Mouse (Mus musculus) adrenal gland, postnatal 14 days (tissue): ENCODE results near the gene Prokr1. TPM values are rescaled to one million over a fixed set of nuclear protein-coding genes. Genes with fewer than 3 reads are reported as not detected.

Experiments
- DNase-seq: peaks from one replicate; pipeline ENCODE4 v3.0.0; 2021; ENCODE audit warnings: mixed read lengths
- total RNA-seq: library from RNA; stranded (reverse); gene quantifications from 2 replicates; pipeline ENCODE4 v1.2.3, GENCODE M21; 2021

The Prokr1 gene
- total RNA-seq, 1 experiment from 2014 or later = 0.93 TPM

- DNase-seq = no peak
These were observed 22.6 kb downstream of the Prokr1 start for GRCm38 (mm10) chr6:87567686-87568593.

DNA sequence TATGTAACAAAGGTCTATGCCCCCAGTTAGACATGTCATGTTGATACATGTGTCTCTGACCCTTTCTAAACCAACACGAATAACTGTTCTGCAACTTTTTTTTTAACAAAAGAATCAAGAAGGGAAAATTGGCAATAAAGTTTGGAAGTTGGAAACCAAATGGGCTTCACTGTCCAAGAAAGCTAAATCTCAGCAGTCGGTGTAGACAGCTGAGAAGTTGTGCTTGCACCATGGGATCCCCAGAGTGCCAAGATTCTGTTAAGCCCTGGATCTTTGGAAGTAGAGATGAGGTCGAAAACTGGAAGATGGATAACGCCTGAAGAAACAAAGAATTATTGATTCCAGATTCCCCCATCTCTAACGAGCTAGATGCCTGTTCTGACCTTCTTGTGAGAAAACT, 25.4 kb downstream of the Prokr1 start:
- DNase-seq = no peak

GRCm38 (mm10) chr6:87564356-87564755, 26.2 kb downstream of the Prokr1 start:
- no peak for DNase-seq

GRCm38 (mm10) chr6:87553724-87554123, 36.8 kb downstream of the Prokr1 start:
- DNase-seq = no peak

GRCm38 (mm10) chr6:87552054-87552807, 38.3 kb downstream of the Prokr1 start:
- no peak for DNase-seq

- no peak for DNase-seq
These were observed 42.7 kb downstream of the Prokr1 start for GRCm38 (mm10) chr6:87547836-87548235.

DNA sequence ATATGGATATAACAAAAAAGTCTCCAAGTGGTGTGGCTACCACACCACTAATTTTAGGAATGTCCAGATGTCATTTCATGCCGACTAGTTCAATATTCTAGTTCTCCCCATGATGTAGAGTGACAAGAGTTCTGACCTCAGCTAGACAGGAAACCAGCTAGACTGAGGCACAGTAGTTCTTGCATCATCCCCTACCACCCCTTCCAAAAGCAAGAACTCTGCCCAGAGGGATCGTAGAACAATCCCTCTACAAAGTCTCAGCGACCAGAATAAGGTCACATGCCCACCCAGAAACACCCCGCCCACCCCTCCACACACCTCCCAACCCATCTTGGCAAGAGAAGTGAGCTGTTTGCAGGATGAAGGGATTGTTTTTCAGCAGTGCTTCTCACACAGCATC, 43.1 kb downstream of the Prokr1 start:
- no peak for DNase-seq

DNA sequence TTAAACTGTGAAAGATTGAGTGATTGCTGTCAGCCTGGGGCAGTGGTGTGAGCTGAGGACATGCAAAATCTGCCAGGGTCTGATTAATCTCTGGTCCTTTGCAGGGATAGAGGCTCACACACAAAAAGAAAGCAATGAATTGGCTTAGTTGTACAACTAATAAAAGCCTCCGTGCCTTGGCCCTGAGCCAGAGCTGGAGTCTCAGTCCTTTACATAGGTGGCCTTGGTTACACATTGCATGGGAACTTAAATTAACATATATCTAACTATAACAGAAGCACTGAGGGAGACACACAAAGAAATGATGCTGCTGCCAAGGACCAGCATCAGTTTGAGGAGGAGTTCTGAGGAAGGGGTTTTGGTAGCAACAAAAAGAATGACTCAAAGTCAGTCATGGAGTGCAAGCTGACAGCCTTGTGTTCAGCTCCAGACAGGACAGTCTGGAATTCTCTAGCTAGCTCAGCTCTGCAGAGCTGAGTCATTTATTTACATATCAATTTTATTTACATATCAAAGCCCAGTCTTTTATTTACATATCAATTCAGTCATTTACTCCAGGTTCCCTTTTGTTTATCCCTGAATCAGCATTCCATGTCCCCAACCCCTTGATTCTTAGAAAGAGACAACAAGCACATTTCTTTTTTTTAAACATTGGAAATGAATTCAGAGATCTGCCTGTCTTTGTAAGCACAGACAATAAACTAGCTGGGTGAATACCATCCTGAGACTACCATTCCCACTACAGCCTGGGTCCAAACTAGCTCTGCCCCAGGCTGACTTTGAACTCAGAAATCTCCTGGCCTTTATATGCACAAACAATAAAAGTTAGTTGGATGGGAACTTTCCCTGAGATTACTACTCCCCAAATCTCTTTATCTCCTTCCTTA, 45.0 kb downstream of the Prokr1 start:
- no peak for DNase-seq

DNA sequence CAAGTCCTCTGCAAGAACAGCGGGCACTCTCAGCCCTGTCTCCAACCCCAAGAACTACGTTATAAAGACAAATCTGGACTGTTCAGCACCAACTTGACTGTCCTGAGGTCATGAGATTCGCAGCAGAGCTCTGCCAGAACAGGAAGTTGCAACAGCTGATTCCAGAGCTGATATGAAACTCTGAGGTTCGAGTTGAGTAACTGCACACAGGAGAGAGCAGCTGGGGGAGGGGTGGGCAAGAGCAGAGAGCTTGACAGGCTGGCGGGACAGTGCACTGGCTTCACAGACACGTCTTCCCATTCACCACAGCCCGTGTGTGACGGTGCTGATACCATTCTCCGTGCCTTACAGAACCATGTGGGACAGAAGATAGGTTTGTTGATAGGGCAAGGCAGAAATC, 48.5 kb downstream of the Prokr1 start:
- DNase-seq = peak; percentile 78

GRCm38 (mm10) chr6:87541171-87541571, 49.4 kb downstream of the Prokr1 start:
- no peak for DNase-seq

- no peak for DNase-seq
These were observed 51.9 kb downstream of the Prokr1 start for GRCm38 (mm10) chr6:87538376-87539270.

GRCm38 (mm10) chr6:87537678-87538077, 52.9 kb downstream of the Prokr1 start:
- no peak for DNase-seq

DNA sequence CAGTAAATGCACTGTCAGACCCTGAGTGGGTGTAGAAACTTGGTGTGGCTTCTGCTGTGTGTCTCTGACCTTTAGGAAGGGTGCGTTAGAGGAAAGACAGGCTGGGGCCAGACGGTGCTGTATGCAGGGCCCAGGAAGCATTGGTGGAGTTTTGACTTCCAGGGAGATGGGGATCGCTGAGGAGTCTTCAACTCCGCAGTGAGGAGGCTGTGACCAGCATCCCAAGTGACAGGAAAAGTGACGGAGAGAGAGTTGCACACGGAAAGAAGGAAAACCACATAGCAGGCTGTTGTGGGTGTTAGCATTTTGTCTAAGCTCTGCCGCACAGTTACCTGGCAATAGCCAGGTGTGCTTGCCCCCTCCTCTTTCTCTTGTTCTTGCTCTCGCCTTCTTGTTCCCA, 54.3 kb downstream of the Prokr1 start:
- DNase-seq = no peak

DNA sequence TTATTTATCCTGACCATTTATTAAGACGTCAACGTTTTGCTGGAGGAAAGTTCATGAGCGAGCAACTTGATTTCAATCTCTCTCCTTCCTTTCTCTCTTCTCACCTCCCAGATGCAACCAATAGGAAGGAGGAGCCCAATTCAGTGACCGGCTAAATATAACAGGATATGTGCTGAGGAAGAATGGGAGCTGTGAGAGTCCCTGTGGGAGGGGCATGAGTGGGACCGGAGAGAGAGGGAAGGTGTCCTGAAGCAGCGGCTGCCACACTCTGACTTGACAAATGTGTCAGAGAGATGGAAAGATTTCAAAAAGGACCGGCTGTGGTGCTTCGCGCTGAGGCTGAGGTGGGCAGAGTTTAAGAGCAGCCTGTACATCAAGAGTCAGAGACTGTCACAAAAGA, 54.9 kb downstream of the Prokr1 start:
- DNase-seq = no peak

GRCm38 (mm10) chr6:87534855-87535575, 55.5 kb downstream of the Prokr1 start:
- DNase-seq = no peak

- no peak for DNase-seq
These were observed 57.4 kb downstream of the Prokr1 start, which contains the start of gene Arhgap25 for GRCm38 (mm10) chr6:87532953-87533710. Gene Arhgap25 (minus strand): TSS chr6:87533259.

DNA sequence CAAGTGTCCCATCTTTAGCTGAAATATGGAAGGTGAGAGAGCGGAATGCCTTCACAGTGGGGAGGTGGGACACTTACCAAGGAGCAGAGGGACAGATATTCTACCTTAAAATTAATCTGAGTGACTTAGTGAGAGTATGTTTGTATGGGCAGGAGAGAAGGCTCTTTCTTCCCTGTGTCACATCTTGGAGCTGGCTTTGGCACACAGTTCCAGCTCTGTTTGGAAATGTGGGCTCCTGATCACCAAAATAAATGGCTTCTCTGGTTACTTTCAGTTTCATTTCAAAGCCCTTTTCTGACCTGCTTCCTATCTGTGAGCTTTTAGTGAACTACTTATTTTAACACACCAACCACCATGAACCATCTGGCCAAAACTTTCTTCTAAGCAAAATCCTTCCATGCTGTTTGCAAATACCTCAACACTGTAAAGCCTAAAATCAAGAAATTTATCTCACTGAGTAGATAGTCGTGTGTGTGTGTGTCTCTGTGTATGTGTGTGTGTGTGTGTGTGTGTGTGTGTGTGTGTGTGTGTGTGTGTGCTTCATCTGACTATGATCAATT, 59.0 kb downstream of the Prokr1 start:
- no peak for DNase-seq

GRCm38 (mm10) chr6:87530386-87530785, 60.2 kb downstream of the Prokr1 start:
- no peak for DNase-seq
